Mouse (Mus musculus): ENCODE data around the gene Ctnnd2. TPM values are rescaled to one million over a fixed set of nuclear protein-coding genes. Genes with fewer than 3 reads are reported as not detected.

Gene Ctnnd2
- polyA plus RNA-seq, 1 experiment from 2014 or later, result 0.15 TPM

DNA sequence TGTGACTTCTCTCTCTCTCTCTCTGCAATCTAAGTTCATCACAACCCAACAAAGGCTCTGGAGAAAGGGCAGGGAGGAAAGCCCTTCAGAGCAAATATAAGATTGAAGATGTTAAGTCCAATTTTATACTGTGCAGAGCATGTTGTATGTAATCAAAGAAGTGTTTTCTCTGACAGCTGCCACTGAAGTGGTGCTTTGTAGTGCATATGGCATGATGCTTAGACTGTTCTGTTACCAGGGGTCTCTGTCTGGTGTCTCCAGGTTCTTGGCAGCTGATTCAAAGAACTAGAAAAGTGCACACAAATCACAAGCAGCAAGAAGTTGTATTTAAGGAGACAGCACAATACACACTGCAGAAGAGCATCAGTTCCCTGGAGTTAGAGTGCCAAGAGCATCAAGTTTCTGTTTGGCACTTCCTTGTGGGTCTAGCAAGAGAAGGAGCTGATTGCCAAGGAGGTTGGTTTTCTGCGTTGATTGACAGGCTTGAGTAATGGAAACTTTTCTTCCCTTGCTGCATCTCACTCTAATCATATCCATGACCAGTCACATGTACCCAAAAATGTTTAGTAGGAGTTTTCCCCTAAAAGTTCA, 590.4 kb downstream of the Ctnnd2 start:
- Histone ChIP-seq H3K9ac (replicated peaks) (no peak overlapping the region), H3K36me3 (replicated peaks; ENCODE audit: insufficient read depth, low read length) (no peaks in the 10 kb centered on the region), H3K27ac (ENCODE audit: low read depth) (no peak overlapping the region), H3K4me3 (ENCODE audit: low read depth, low read length) (no peak overlapping the region), H3K27me3 (ENCODE audit: insufficient read depth, low read length) (no peaks in the 10 kb centered on the region), H3K4me2 (ENCODE audit: low read depth, low read length) (no peak overlapping the region), H3K9me3 (ENCODE audit: low read length) (no peaks in the 10 kb centered on the region), H3K4me1 (ENCODE audit: insufficient read depth) (no peaks in the 10 kb centered on the region)
- TF ChIP-seq EP300 (IDR thresholded peaks at IDR 0.05; ENCODE audit: low read depth) (no peak), CTCF (IDR thresholded peaks at IDR 0.05; ENCODE audit: low read depth) (no peak)
- DNase-seq (no peak), ATAC-seq (no peak)
- WGBS (ENCODE audit: insufficient replicate concordance), result 67% methylated on average over 1 of the region's 1 CpGs

DNA sequence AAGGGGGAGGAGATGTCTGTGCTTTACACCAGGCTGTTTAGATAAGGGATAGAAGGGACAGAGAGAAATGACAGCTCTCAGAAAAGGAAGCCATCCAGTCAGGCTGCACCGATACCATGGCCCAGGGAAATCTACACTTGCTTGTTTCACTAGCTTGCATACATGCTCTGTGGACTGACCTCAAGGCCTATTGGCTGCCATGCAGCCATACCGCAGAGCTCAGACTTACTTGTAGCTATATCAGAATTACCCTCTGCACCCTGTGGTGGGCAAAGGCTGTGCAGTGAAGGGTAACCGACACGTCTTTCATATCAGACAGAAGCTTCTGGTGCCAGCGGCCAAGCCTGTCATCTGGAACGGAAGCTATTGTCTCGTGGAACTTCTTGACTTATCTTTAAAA, 604.5 kb downstream of the Ctnnd2 start:
- Histone ChIP-seq H3K4me2 (ENCODE audit: low read depth, low read length) (no peak overlapping the region), H3K36me3 (replicated peaks; ENCODE audit: insufficient read depth, low read length) (no peaks in the 10 kb centered on the region), H3K9ac (replicated peaks) (no peak overlapping the region), H3K27me3 (ENCODE audit: insufficient read depth, low read length) (no peaks in the 10 kb centered on the region), H3K9me3 (ENCODE audit: low read length) (no peaks in the 10 kb centered on the region), H3K27ac (ENCODE audit: low read depth) (no peak overlapping the region), H3K4me3 (ENCODE audit: low read depth, low read length) (no peak overlapping the region), H3K4me1 (ENCODE audit: insufficient read depth) (no peaks in the 10 kb centered on the region)
- WGBS (ENCODE audit: insufficient replicate concordance), result 76% methylated on average over 7 of the region's 7 CpGs
- ATAC-seq (no peak), DNase-seq (no peak)
- TF ChIP-seq CTCF (IDR thresholded peaks at IDR 0.05; ENCODE audit: low read depth) (no peak), EP300 (IDR thresholded peaks at IDR 0.05; ENCODE audit: low read depth) (no peak)

DNA sequence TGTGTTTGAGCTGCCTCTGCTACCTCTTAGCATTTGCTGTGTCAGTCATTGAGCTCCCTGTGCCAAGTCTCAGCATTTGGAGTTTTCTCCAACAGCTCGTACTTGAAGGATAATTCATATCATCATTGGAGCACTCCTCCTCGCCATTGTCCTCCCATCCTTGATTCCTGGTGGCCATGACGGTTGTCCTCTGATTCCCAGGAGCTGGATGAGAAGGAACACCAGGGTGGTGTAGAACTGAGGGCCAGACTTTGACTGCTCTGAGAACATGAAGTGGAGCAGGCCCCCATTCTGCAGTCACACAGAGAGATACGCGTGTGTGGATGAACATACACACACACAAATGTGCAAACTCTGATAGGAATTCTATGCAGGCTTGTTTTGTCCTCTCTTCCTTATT, 605.4 kb downstream of the Ctnnd2 start:
- H3K4me1 ChIP-seq (ENCODE audit: insufficient read depth), result no peaks in the 10 kb centered on the region
- H3K27me3 ChIP-seq (ENCODE audit: insufficient read depth, low read length), result no peaks in the 10 kb centered on the region
- no peak for ATAC-seq
- no peak overlapping the region for H3K9ac ChIP-seq (replicated peaks)
- 88% methylated on average over 5 of the region's 5 CpGs for WGBS (ENCODE audit: insufficient replicate concordance)
- no peak overlapping the region for H3K4me2 ChIP-seq (ENCODE audit: low read depth, low read length)
- TF ChIP-seq CTCF (IDR thresholded peaks at IDR 0.05; ENCODE audit: low read depth), result no peak
- TF ChIP-seq EP300 (IDR thresholded peaks at IDR 0.05; ENCODE audit: low read depth), result no peak
- H3K9me3 ChIP-seq (ENCODE audit: low read length), result no peaks in the 10 kb centered on the region
- H3K4me3 ChIP-seq (ENCODE audit: low read depth, low read length), result no peak overlapping the region
- H3K36me3 ChIP-seq (replicated peaks; ENCODE audit: insufficient read depth, low read length), result no peaks in the 10 kb centered on the region
- DNase-seq, result no peak
- H3K27ac ChIP-seq (ENCODE audit: low read depth), result no peak overlapping the region

DNA sequence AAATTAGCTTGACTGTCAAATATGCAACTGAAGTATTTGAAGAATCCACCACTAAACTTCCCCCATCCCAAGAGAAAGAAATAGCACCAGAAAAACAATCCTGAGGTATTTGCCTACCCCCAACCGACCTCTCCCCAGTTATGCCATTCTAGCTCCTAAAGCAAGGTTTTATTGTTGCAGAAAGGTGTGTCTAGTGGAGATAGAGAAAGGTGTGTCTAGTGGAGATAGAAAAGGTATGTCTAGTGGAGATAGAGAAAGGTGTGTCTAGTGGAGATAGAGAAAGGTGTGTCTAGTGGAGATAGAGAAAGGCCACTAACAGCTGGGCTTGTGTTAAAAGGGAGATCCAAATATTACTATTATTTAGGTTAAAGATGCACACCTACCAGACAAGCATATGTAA, 607.5 kb downstream of the Ctnnd2 start:
- no peak overlapping the region for H3K4me3 ChIP-seq (ENCODE audit: low read depth, low read length)
- ATAC-seq (no peak), DNase-seq (no peak)
- no peaks in the 10 kb centered on the region for H3K36me3 ChIP-seq (replicated peaks; ENCODE audit: insufficient read depth, low read length)
- H3K9ac ChIP-seq (replicated peaks), result no peak overlapping the region
- no peaks in the 10 kb centered on the region for H3K27me3 ChIP-seq (ENCODE audit: insufficient read depth, low read length)
- TF ChIP-seq CTCF (IDR thresholded peaks at IDR 0.05; ENCODE audit: low read depth), result no peak
- TF ChIP-seq EP300 (IDR thresholded peaks at IDR 0.05; ENCODE audit: low read depth), result no peak
- no peaks in the 10 kb centered on the region for H3K9me3 ChIP-seq (ENCODE audit: low read length)
- no peak overlapping the region for H3K4me2 ChIP-seq (ENCODE audit: low read depth, low read length)
- H3K4me1 ChIP-seq (ENCODE audit: insufficient read depth), result no peaks in the 10 kb centered on the region
- WGBS (ENCODE audit: insufficient replicate concordance), result 75% methylated on average over 1 of the region's 1 CpGs
- H3K27ac ChIP-seq (ENCODE audit: low read depth), result no peak overlapping the region

DNA sequence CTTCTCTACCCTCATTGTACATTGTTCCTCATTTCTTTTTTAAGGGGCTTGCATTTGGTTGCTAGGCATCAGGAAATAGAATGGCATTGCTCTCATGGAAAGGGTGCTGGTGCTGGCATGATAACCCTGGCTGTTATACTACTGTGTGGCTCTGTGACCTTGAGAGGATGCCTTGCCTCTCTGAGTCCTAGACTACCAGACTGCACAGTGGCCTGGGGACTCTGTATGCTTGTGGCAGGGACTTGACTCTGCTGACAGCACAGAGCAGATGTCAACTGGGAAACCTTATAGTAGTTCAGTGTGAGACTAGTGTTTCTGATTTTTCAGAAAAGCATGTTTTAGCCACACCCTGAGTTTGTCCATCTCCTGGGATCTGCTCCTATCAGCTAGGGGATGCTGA, 608.6 kb downstream of the Ctnnd2 start:
- TF ChIP-seq CTCF (IDR thresholded peaks at IDR 0.05; ENCODE audit: low read depth) (no peak), EP300 (IDR thresholded peaks at IDR 0.05; ENCODE audit: low read depth) (no peak)
- ATAC-seq, result no peak
- H3K27ac ChIP-seq (ENCODE audit: low read depth), result no peak overlapping the region

DNA sequence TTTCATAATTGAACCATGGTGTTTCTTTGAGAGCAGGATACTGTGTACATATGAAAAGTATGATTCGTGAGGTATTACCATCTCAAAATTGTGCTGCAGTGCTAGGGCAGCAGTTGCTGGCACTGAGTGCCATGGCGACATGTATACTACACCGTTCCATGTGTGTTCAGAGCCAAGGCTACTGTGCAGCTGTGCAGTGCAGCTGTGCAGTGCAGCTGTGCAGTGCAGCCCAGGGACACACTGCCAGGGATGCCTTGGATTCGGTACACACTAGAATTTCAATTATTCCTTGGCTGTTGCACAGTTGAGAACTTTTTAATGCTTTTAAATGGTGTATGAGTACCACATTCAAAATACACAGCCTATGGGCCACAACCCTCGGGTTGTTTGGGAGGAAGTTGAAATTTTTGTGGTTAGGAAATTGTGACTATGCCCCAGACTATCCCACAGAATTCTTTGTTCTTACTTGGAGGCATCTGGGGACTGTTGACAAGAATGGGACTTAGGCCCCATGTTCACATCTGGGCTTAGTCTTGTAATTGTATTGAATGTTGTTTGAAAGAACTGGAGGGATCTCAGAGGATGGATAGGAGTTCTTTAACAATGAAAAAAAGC, 613.4 kb downstream of the Ctnnd2 start:
- ATAC-seq (no peak), DNase-seq (no peak)
- no peaks in the 10 kb centered on the region for H3K4me1 ChIP-seq (ENCODE audit: insufficient read depth)
- H3K36me3 ChIP-seq (replicated peaks; ENCODE audit: insufficient read depth, low read length), result no peaks in the 10 kb centered on the region
- H3K9me3 ChIP-seq (ENCODE audit: low read length), result no peaks in the 10 kb centered on the region
- no peak overlapping the region for H3K9ac ChIP-seq (replicated peaks)
- H3K27me3 ChIP-seq (ENCODE audit: insufficient read depth, low read length), result no peaks in the 10 kb centered on the region
- H3K4me3 ChIP-seq (ENCODE audit: low read depth, low read length), result no peak overlapping the region
- H3K27ac ChIP-seq (ENCODE audit: low read depth), result no peak overlapping the region
- TF ChIP-seq CTCF (IDR thresholded peaks at IDR 0.05; ENCODE audit: low read depth) (no peak), EP300 (IDR thresholded peaks at IDR 0.05; ENCODE audit: low read depth) (no peak)
- WGBS (ENCODE audit: insufficient replicate concordance), result 66% methylated on average over 5 of the region's 5 CpGs
- H3K4me2 ChIP-seq (ENCODE audit: low read depth, low read length), result no peak overlapping the region

More for the DNA sequence above, 608.6 kb downstream of the Ctnnd2 start:
- no peaks in the 10 kb centered on the region for H3K9me3 ChIP-seq (ENCODE audit: low read length)
- H3K4me1 ChIP-seq (ENCODE audit: insufficient read depth), result no peaks in the 10 kb centered on the region
- H3K4me2 ChIP-seq (ENCODE audit: low read depth, low read length), result no peak overlapping the region
- DNase-seq, result no peak
- no peak overlapping the region for H3K9ac ChIP-seq (replicated peaks)
- H3K36me3 ChIP-seq (replicated peaks; ENCODE audit: insufficient read depth, low read length), result no peaks in the 10 kb centered on the region
- H3K4me3 ChIP-seq (ENCODE audit: low read depth, low read length), result no peak overlapping the region
- H3K27me3 ChIP-seq (ENCODE audit: insufficient read depth, low read length), result no peaks in the 10 kb centered on the region

Data from liver, postnatal 0 days (tissue).